Mouse (Mus musculus) cortical plate, adult 2 months (tissue): ENCODE measurements around the gene Lsamp.

Experiments
- CTCF ChIP-seq: fragments of 200-500 bp; IDR thresholded peaks from 2 replicates; pipeline ENCODE4 v1.5.1; 2011; ENCODE audit warnings: mild to moderate bottlenecking, control low read depth, low read length; ENCODE audit not compliant: insufficient read depth; ENCODE audit errors: extremely low read depth
- POLR2A ChIP-seq: fragments of 200-500 bp; IDR thresholded peaks from 2 replicates; pipeline ENCODE4 v1.6.1; 2011; ENCODE audit warnings: mild to moderate bottlenecking, low read length, control low read depth; ENCODE audit not compliant: insufficient read depth; ENCODE audit errors: extremely low read depth

GRCm38 (mm10) chr16:40436415-40436814, 452.3 kb downstream of the Lsamp start:
- TF ChIP-seq CTCF, result no peak
- TF ChIP-seq POLR2A, result no peak
